Mouse (Mus musculus) liver, adult 2 months (tissue): ENCODE measurements around the gene Banp. TPM values are rescaled to one million over a fixed set of nuclear protein-coding genes. Genes with fewer than 3 reads are reported as not detected.

Experiments
- DNase-seq: peaks from one replicate; pipeline ENCODE4 v3.0.0-alpha.2; 2011; ENCODE audit warnings: low read depth, low spot score; ENCODE audit errors: extremely low read depth
- H3K27ac ChIP-seq: fragments of 200-500 bp; replicated peaks from 2 replicates; pipeline ENCODE4 v1.5.1; 2012; ENCODE audit warnings: low read depth, mild to moderate bottlenecking, control low read depth, inconsistent platforms, low read length; ENCODE audit not compliant: insufficient read depth
- H3K27me3 ChIP-seq: fragments of 200-500 bp; 2 replicates; pipeline ENCODE4 v1.6.1; 2012; ENCODE audit warnings: mild to moderate bottlenecking, moderate library complexity, low read length, inconsistent platforms; ENCODE audit not compliant: control insufficient read depth, insufficient read depth
- H3K36me3 ChIP-seq: fragments of 200-500 bp; 2 replicates; pipeline ENCODE4 v1.6.1; 2012; ENCODE audit warnings: low read length, inconsistent platforms; ENCODE audit not compliant: control insufficient read depth, insufficient read depth
- H3K4me1 ChIP-seq: fragments of 200-500 bp; 2 replicates; pipeline ENCODE4 v1.6.1; 2011; ENCODE audit warnings: low read length; ENCODE audit not compliant: control insufficient read depth, insufficient read depth
- H3K4me3 ChIP-seq: fragments of 200-500 bp; 2 replicates; pipeline ENCODE4 v1.5.1; 2011; ENCODE audit warnings: low read depth, mild to moderate bottlenecking, control low read depth, low read length, moderate library complexity; ENCODE audit not compliant: insufficient read depth
- H3K79me2 ChIP-seq: fragments of 200-500 bp; 2 replicates; pipeline ENCODE4 v1.6.1; 2012; ENCODE audit warnings: inconsistent platforms, mild to moderate bottlenecking, low read length, moderate library complexity; ENCODE audit not compliant: control insufficient read depth, insufficient read depth
- H3K9ac ChIP-seq: fragments of 200-500 bp; 2 replicates; pipeline ENCODE4 v1.6.1; 2012; ENCODE audit warnings: low read depth, mild to moderate bottlenecking, control low read depth, inconsistent platforms, low read length
- CTCF ChIP-seq: fragments of 200-500 bp; IDR thresholded peaks from 2 replicates; pipeline ENCODE4 v1.5.1; 2011; ENCODE audit warnings: low read depth, low read length, control low read depth
- POLR2A ChIP-seq: fragments of 200-500 bp; IDR thresholded peaks from 2 replicates; pipeline ENCODE4 v1.6.1; 2011; ENCODE audit warnings: low read length, control low read depth; ENCODE audit not compliant: insufficient read depth; ENCODE audit errors: extremely low read depth
- WGBS: fragments of 180-500 bp; shearing (Covaris S2); methylation state at CpG from one replicate; pipeline ENCODE4 v1.1.7; 2018; 5-methylcytosine and 5-hydroxymethylcytosine counted together
- polyA plus RNA-seq: library from polyadenylated mRNA; depleted of rRNA; stranded (reverse); fragments of >200 nt; gene quantifications from 2 replicates; pipeline ENCODE4 v1.2.3, GENCODE M21; 2012
- total RNA-seq: library from RNA; depleted of rRNA; stranded (reverse); fragments of >200 nt; gene quantifications from 2 replicates; pipeline ENCODE4 v1.2.3, GENCODE M21; 2014

The Banp gene
- total and polyA plus RNA-seq, 2 experiments: 9.8 to 38.2 TPM

DNA sequence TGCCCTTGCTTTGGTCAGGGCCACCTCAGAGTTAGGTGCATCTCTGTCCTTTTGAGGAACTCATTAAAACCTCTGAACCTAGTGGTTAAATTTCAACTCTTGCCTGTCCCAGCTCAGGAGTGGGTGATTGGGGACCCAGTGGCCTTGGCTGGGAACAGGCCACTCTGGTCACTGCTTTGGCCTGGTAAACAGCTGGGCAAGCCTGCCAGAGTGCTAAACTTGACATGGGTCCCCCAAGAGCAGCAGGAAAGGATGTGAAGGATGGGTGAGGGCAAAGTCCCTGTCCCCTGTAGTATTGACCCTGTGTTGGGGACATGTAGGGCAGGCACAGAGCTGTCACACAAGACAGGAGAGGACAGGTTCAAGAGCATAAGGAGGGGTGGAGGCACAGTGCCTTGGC lies 4.7 kb upstream of the Banp start, which contains the start of gene Car5a:
Gene Car5a (minus strand): TSS at position 74 of the 400 bp plus-strand sequence.
- peaks cover 23% of the 10 kb centered on the region for H3K4me1 ChIP-seq
- DNase-seq: peak; percentile 98

DNA sequence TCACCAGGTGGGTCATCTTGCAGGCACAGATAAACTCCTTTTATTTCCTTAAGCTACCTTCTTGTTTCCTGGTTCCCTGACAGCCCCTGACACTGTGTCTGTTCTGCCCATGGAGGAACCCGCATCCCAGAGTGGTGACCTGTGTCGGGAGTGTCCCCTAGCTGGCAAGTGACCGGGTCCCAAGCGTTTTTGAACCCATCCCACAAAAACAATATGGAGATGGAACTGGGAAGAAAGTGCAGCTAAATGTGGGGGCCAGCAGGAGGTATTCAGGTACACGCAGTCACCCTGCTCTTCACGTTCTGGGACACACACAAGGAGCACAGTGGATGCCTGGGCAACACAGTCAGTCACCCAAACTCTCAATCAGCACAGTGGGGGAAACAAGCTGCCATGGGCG lies 3.2 kb upstream of the Banp start:
- Histone ChIP-seq H3K79me2 (peaks cover 11% of the 10 kb centered on the region), H3K36me3 (no peaks in the 10 kb centered on the region; the same call in 1 of the 2 replicates), H3K27me3 (no peaks in the 10 kb centered on the region), H3K4me1 (peaks cover 20% of the 10 kb centered on the region), H3K27ac (no peak overlapping the region), H3K9ac (no peak overlapping the region), H3K4me3 (no peak overlapping the region)
- 92% methylated on average over 7 of the region's 7 CpGs for WGBS
- no peak for TF ChIP-seq CTCF
- no peak for DNase-seq

More for the DNA sequence above, 4.7 kb upstream of the Banp start, which contains the start of gene Car5a:
- Histone ChIP-seq H3K9ac (peak within 1 kb of the TSS; percentile 90), H3K27ac (peak within 1 kb of the TSS; percentile 97), H3K79me2 (peaks cover 17% of the 10 kb centered on the region), H3K27me3 (no peaks in the 10 kb centered on the region), H3K4me3 (peak within 1 kb of the TSS; percentile 91), H3K36me3 (peaks cover 4% of the 10 kb centered on the region; the same call in 1 of the 2 replicates)
- TF ChIP-seq CTCF: no peak

DNA sequence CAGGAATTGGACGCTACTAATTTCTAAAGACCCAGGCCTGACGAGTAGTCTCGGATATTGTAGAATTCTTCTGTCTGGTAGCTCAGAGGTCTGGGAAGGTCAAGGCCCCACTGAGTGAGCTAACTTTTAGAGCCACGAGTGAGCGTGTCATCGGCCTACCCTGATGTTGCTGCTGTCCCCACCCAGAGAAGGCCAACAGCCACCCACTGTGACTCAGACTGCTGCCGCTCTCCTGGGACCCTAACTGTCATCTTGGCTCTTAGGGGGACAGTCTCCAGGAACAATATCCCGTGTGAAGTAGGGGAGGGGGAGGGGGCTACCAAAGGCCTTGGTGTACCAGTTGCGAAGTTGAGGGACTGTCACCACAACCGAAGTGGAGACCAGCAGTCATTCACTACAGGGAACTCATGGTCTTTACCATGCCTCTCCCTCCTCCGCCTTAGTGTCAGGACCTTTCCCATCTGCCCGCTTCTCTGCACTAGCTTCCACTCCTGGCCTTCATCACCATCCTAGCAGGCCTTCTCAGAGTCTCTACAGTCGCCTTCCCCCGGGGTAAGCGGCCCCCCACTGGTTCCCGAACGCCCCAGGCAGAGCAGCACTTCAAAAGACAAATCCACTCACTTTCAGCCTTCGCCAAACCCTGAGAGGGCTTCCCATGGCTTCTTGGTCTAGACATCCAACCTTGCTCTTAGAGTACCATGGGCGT lies 2.4 kb upstream of the Banp start:
- Histone ChIP-seq H3K27ac (peak overlapping the region; percentile 41), H3K9ac (no peak overlapping the region), H3K4me1 (peaks cover 21% of the 10 kb centered on the region), H3K79me2 (peaks cover 5% of the 10 kb centered on the region; the same call in 1 of the 2 replicates), H3K4me3 (0 out of 2 replicates have a peak overlapping the region, but pooled peaks have one; percentile 1), H3K27me3 (no peaks in the 10 kb centered on the region), H3K36me3 (no peaks in the 10 kb centered on the region; the same call in 1 of the 2 replicates)
- no peak for DNase-seq
- 58% methylated on average over 19 of the region's 19 CpGs for WGBS
- no peak for TF ChIP-seq CTCF
- no peak for TF ChIP-seq POLR2A

DNA sequence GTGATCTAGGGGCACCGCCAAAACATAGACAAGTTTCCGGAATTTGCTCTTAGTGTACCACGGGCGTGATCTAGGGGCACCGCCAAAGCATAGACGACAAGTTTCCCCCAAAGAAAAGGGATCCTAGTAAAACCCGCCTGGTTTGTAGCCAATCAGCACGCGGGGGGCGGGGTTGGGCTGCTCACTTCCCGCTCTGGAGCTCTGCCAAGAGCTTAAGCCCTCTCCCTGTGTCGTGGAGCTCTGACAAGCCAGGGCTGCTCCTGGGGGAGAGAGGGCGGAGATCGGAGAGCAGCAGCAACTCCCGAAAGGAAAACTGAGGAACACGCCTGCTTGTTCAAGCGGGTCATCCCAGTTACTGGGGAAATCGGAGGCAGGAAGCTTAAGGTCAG lies 1.8 kb upstream of the Banp start:
- Histone ChIP-seq H3K4me3 (peak overlapping the region; percentile 38), H3K27me3 (no peaks in the 10 kb centered on the region), H3K9ac (peak overlapping the region; percentile 40), H3K79me2 (peaks cover 4% of the 10 kb centered on the region; the same call in 1 of the 2 replicates), H3K36me3 (no peaks in the 10 kb centered on the region), H3K27ac (peak overlapping the region; percentile 41), H3K4me1 (peaks cover 19% of the 10 kb centered on the region)
- DNase-seq: peak; percentile 69
- 2% methylated on average over 18 of the region's 18 CpGs for WGBS
- TF ChIP-seq POLR2A (0 out of 2 replicates have a peak, but pooled peaks have one; percentile 5), CTCF (no peak)

DNA sequence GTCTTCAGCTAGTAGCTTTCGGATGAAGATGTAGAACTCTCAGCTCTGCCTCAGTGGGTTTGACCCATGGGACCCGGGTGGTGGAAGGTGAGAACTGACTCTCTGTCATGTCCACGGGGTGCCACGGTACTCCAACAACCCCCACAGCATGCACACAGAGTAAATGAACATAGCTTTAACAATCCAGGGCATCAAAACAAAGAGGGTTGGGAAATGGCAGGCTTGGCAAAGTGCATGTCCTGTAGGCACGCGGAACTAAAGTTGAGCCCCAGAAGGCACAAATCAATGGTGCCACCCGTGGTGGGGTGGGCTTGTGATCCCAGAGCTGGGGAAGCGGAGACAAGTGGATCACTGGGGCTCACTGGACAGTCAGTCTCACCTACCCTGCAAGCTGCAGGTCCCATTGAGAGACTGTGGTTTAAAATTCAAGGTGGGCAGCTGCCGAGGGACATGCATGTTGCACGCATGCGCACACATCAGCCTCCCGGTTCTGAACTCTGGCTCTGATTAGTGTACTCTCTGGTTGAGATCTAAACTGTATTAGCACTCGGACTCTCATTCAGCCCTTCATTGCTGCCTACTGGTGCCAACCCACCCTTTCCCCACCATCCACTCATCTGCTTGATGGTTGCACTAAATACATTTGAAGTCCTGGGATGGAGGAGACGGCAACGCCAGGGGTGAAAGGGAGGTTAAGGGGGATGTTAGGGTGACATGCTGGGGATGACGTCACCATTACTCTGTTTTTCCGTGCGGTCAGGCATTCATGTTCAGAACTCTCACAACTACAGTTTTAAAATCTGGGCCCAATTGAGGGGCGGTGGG lies 1.0 kb upstream of the Banp start:
- 48% methylated on average over 19 of the region's 19 CpGs for WGBS
- TF ChIP-seq CTCF (no peak), POLR2A (no peak)
- H3K27me3 ChIP-seq: no peaks in the 10 kb centered on the region
- peaks cover 4% of the 10 kb centered on the region; the same call in 1 of the 2 replicates for H3K79me2 ChIP-seq
- peaks cover 19% of the 10 kb centered on the region for H3K4me1 ChIP-seq
- DNase-seq: peak; percentile 53
- no peak overlapping the region for H3K4me3 ChIP-seq
- H3K9ac ChIP-seq: peak overlapping the region; percentile 40
- H3K36me3 ChIP-seq: no peaks in the 10 kb centered on the region
- H3K27ac ChIP-seq: peak overlapping the region; percentile 41
